Mouse (Mus musculus) embryonic stem cell, embryonic (primary cell): ENCODE results near the gene Olfr916.

ENCODE experiments used
- CTCF ChIA-PET, 4 experiments: fragments of 300-600 bp in 2 of 4; fragments of 350-600 bp in 2 of 4; sonication (Branson Sonifier 250); formaldehyde crosslinking; loops; one replicate each; lab custom pipeline; 2022; ENCODE audit warnings: inconsistent platforms in 2 of 4; lab: Charles Lee
- POLR2A ChIA-PET, 4 experiments: fragments of 300-600 bp in 2 of 4; fragments of 350-600 bp in 2 of 4; sonication (Branson Sonifier 250); formaldehyde crosslinking; loops; one replicate each; lab custom pipeline; 2022; ENCODE audit warnings: antibody characterized with exemption in 4 of 4, inconsistent platforms in 1 of 4; lab: Charles Lee

Gene Olfr916

DNA sequence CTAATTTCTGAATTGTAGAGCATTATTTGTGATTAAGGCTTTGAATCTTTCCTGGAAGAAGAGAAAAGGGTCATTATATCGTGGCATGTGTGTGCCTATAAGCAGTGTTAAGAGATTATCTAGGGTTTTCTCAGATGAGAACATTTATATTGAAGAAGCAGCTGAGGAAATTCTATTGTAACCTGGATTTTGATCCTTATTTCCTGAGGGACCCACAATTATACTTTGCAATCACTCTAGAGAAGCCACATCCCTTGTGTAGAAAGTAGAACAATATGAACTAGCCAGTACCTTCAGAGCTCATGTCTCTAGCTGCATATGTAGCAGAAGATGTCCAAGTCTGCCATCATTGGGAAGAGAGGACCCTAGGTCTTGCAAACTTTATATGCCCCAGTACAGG lies at the start of gene Olfr916:
Gene Olfr916 (minus strand): TSS at position 101 of the 400 bp plus-strand sequence.
- POLR2A ChIA-PET = no interaction called here
- CTCF ChIA-PET = no interaction called here

DNA sequence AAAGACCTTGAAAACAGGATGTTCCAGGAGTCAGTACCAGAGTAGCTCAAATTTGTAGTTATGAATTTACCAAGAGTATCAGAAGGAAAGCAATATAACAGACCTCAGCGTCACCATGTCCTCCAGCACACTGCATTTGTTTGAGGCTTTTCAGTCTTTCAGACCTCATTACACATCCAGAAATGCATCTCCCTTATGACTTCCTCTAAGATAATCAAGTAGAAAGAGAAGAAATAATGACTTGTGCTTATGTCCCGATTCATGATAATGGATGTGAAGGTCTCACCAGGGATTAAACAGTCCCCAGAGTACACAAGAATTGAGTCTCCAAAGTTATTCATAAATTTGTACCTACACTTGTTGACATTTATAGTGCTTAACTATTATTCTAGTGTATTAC lies 14.8 kb upstream of the Olfr916 start, which contains the start of gene Olfr918:
Gene Olfr918 (minus strand): TSS at position 101 of the 400 bp plus-strand sequence.
- ChIA-PET POLR2A (no interaction called here), CTCF (no interaction called here)

DNA sequence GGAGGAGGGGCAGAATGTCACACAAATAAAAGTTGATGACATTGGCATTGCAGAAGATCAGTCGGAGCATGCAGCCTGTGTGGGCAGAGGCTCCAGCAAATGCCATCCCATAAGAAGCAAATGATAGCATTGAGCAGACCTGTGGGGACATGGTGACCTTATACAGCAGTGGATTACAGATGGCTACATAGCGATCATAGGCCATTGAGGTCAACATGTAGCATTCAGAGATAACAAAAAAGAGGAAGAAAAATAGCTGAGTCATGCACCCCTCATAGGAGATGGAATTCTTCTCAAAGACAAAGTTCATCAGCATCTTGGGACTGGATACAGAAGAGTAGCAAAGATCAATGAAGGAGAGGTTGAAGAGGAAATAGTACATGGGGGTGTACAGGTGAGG lies 13.2 kb upstream of the Olfr916 start:
- POLR2A ChIA-PET = no interaction called here
- CTCF ChIA-PET = no interaction called here

DNA sequence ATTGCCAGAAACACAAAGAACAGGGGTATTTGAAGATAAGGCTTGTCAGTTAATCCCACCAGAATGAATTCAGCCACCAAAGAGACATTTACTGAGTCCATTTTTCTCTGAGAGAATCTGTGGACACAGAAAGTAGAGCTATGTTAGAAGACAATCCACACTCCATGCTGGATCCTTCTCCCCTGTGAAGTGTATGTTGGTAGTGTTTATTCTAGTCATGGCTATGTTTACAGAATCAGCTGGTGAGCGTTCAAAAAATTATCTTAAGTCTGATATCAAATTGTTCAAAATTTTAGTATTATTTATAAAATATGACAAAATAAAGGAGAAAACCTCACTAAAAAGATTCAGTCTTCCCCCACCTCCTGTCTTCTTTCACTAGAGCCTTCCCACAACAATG lies 6.1 kb upstream of the Olfr916 start, which contains the start of gene Olfr917:
Gene Olfr917 (minus strand): TSS at position 101 of the 400 bp plus-strand sequence.
- POLR2A ChIA-PET = interaction anchor here in 1 of 4 experiments (0.6 to 0.7 kb wide), 2 partner anchors 25 to 646 kb away, joined by 3 read pairs; no protein-coding TSS in a partner anchor
- CTCF ChIA-PET = no interaction called here

DNA sequence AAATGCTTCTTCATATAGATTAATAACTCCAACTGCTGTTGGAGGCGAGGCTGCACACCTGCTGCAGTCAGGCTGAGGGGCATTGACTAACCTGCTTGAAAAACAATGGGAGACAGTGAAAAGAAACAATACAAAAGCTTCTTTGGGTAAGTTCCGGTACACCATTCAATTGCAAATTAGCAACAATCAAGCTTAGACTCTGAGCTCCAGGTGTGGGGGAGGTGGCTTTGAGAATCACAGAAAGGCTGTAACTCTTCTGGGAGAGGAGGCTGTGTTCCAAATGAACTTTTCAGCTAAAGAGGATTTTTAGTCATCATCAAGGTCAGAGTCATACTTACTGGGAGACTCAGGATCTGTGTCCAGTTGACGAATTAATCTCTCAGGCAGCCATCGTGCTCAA lies 27.3 kb downstream of the Olfr916 start:
- CTCF ChIA-PET = no interaction called here

More for the DNA sequence above, 27.3 kb downstream of the Olfr916 start:
- POLR2A ChIA-PET = no interaction called here
